Mouse (Mus musculus) thymus, adult 2 months (tissue): ENCODE data around the gene Def6. TPM values are rescaled to one million over a fixed set of nuclear protein-coding genes. Genes with fewer than 3 reads are reported as not detected.
A peak's percentile ranks its signal among the peaks of the same experiment; 100 is the strongest.

Experiments used
- DNase-seq: peaks from one replicate; pipeline ENCODE4 v3.0.0; 2021
- H3K27ac ChIP-seq: fragments of 200-500 bp; 2 replicates; pipeline ENCODE4 v1.5.1; 2012; ENCODE audit warnings: low read length, control low read depth; ENCODE audit not compliant: control insufficient read depth, insufficient read depth
- H3K27me3 ChIP-seq: fragments of 200-500 bp; 2 replicates; pipeline ENCODE4 v1.6.1; 2012; ENCODE audit warnings: mild to moderate bottlenecking, low read length, moderate library complexity, mixed read lengths; ENCODE audit not compliant: control insufficient read depth, insufficient read depth
- H3K36me3 ChIP-seq: fragments of 200-500 bp; 2 replicates; pipeline ENCODE4 v1.6.1; 2012; ENCODE audit warnings: mild to moderate bottlenecking, low read length, moderate library complexity; ENCODE audit not compliant: control insufficient read depth, insufficient read depth
- H3K4me1 ChIP-seq: fragments of 200-500 bp; replicated peaks from 2 replicates; pipeline ENCODE4 v1.6.1; 2012; ENCODE audit warnings: low read length; ENCODE audit not compliant: control insufficient read depth, insufficient read depth
- H3K4me3 ChIP-seq: fragments of 200-500 bp; 2 replicates; pipeline ENCODE4 v1.5.1; 2012; ENCODE audit warnings: mild to moderate bottlenecking, low read length, control low read depth, moderate library complexity; ENCODE audit not compliant: control insufficient read depth, insufficient read depth
- CTCF ChIP-seq: fragments of 200-500 bp; IDR thresholded peaks from 2 replicates; pipeline ENCODE4 v1.5.1; 2012; ENCODE audit warnings: mild to moderate bottlenecking, control low read depth, low read length, moderate library complexity, borderline replicate concordance; ENCODE audit not compliant: control insufficient read depth, poor library complexity, insufficient read depth; ENCODE audit errors: extremely low read depth
- POLR2A ChIP-seq: fragments of 200-500 bp; IDR thresholded peaks from 2 replicates; pipeline ENCODE4 v1.6.1; 2012; ENCODE audit warnings: mild to moderate bottlenecking, low read length, control low read depth, moderate library complexity; ENCODE audit not compliant: control insufficient read depth, poor library complexity, insufficient read depth; ENCODE audit errors: extremely low read depth
- WGBS: fragments of 180-500 bp; shearing (Covaris S2); methylation state at CpG from one replicate; pipeline ENCODE4 v1.1.7; 2018; 5-methylcytosine and 5-hydroxymethylcytosine counted together
- polyA plus RNA-seq: library from polyadenylated mRNA; depleted of rRNA; stranded (reverse); fragments of >200 nt; gene quantifications from 2 replicates; pipeline ENCODE4 v1.2.3, GENCODE M21; 2012; rRNA removed

Gene Def6
- polyA plus RNA-seq, result 247 and 277 TPM in 2 replicates

- DNase-seq, result peak; percentile 88
- Histone ChIP-seq H3K4me1 (peaks cover 55% of the 10 kb centered on the region), H3K36me3 (no peaks in the 10 kb centered on the region), H3K4me3 (peak within 1 kb of the TSS; percentile 56), H3K27me3 (no peaks in the 10 kb centered on the region), H3K27ac (peak within 1 kb of the TSS; percentile 85)
- TF ChIP-seq CTCF, result peak; percentile 88
- TF ChIP-seq POLR2A, result peak; percentile 99
- 1% methylated on average over 26 of the region's 26 CpGs for WGBS
These were observed at the start of gene Def6 for GRCm38 (mm10) chr17:28207591-28208313. TSS of gene Def6 (plus strand) at chr17:28207778.

- H3K36me3 ChIP-seq, result no peaks in the 10 kb centered on the region
- no peak for DNase-seq
- H3K27me3 ChIP-seq, result no peaks in the 10 kb centered on the region
- no peak overlapping the region for H3K27ac ChIP-seq
- no peaks in the 10 kb centered on the region for H3K4me1 ChIP-seq
- TF ChIP-seq CTCF (0 out of 2 replicates have a peak, but pooled peaks have one; percentile 13), POLR2A (no peak)
- H3K4me3 ChIP-seq, result no peak overlapping the region
- 85% methylated on average over 10 of the region's 10 CpGs for WGBS
These were observed 47.2 kb upstream of the Def6 start for GRCm38 (mm10) chr17:28160361-28160760.

- no peak overlapping the region for H3K4me3 ChIP-seq
- no peaks in the 10 kb centered on the region for H3K27me3 ChIP-seq
- TF ChIP-seq POLR2A (no peak), CTCF (no peak)
- no peak for DNase-seq
- no peaks in the 10 kb centered on the region for H3K36me3 ChIP-seq
- no peaks in the 10 kb centered on the region for H3K4me1 ChIP-seq
- 28% methylated on average over 11 of the region's 11 CpGs for WGBS
- no peak overlapping the region for H3K27ac ChIP-seq
These were observed 46.2 kb upstream of the Def6 start for GRCm38 (mm10) chr17:28161310-28161881.

- DNase-seq, result peak; percentile 80
- Histone ChIP-seq H3K27ac (no peak overlapping the region), H3K4me3 (no peak overlapping the region), H3K36me3 (no peaks in the 10 kb centered on the region), H3K27me3 (no peaks in the 10 kb centered on the region), H3K4me1 (no peaks in the 10 kb centered on the region)
- WGBS, result 20% methylated on average over 6 of the region's 6 CpGs
- no peak for TF ChIP-seq POLR2A
- TF ChIP-seq CTCF, result peak; percentile 91
These were observed 43.9 kb upstream of the Def6 start for GRCm38 (mm10) chr17:28163666-28164065.

GRCm38 (mm10) chr17:28170460-28171305, 36.9 kb upstream of the Def6 start:
- TF ChIP-seq CTCF (no peak), POLR2A (no peak)
- Histone ChIP-seq H3K4me1 (peaks cover 30% of the 10 kb centered on the region), H3K36me3 (no peaks in the 10 kb centered on the region), H3K4me3 (no peak overlapping the region), H3K27ac (peak overlapping the region; percentile 33; the same call in 1 of the 2 replicates), H3K27me3 (no peaks in the 10 kb centered on the region)
- DNase-seq, result peak; percentile 49
- 58% methylated on average over 6 of the region's 6 CpGs for WGBS

GRCm38 (mm10) chr17:28172690-28173089, 34.9 kb upstream of the Def6 start:
- no peak overlapping the region for H3K27ac ChIP-seq

More at GRCm38 (mm10) chr17:28172690-28173089, 34.9 kb upstream of the Def6 start:
- no peaks in the 10 kb centered on the region for H3K36me3 ChIP-seq
- peaks cover 38% of the 10 kb centered on the region for H3K4me1 ChIP-seq
- no peak for DNase-seq
- TF ChIP-seq POLR2A (no peak), CTCF (no peak)
- 88% methylated on average over 9 of the region's 9 CpGs for WGBS
- H3K4me3 ChIP-seq, result no peak overlapping the region
- no peaks in the 10 kb centered on the region for H3K27me3 ChIP-seq
